ENCODE assay signal across 8 mouse cellular contexts in the genomic region with DNA sequence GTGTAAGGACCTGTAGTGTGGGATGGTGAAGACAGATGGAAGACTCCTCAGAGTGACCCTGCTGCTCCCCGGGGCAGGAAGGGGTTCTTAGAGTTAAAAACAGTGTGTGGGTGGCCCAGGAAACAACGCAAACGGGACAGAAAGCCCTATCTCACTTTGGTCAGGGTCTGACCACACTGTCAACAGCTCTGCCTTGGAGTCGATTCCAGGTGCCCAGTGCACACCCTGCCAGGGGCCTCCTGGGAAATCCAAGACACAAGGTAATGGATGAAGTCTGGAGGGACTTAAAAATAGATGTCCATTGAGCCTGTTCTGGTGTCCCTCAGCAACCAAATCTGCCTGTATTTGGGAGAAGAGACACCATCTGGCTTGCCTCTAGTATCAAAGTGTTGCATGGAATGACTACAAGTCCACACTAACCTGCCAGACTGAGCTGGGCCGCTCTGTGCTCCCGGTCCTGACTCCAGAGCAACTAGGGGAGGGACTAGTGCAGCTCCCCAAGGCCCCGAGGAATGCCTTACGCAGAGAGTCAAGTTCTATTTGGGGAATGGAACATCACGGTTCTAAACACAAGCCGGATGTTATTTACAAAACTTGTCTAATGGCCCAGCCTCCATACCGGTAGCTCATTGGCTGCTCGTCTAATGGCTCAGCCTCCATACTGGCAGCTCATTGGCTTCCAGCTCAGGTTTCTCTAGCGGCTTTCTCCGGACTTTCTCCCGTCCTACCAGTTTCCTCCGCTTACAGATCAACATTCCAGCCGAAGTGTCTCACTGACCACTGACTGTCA. TPM values are rescaled to one million over a fixed set of nuclear protein-coding genes. Genes with fewer than 3 reads are reported as not detected.
DNase-seq lines count a peak whose midpoint lies in the region; ATAC-seq and TF ChIP-seq lines count a peak whose summit lies in the region.

No protein-coding gene starts in this region.

- peak; percentile 69 for DNase-seq in ES-E14 (ENCODE audit: low read depth, low spot score)
- DNase-seq in c-Kit-negative CD71-positive TER-119-positive erythroid progenitor cells, embryonic 14.5 days (ENCODE audit: low read depth, low spot score): peak; percentile 82
- peak; percentile 83 to 87 for DNase-seq in heart, postnatal 14 days
- peak; percentile 78 to 88 for DNase-seq in kidney, postnatal 4 days
- peak; percentile 94 to 96 for DNase-seq in lung, adult 18-20 months
- DNase-seq in thymus, postnatal 0 days (ENCODE audit: low spot score): peak; percentile 84

- in situ Hi-C loops in ES-E14 (cut with MboI; ENCODE audit: low sequenced_read_pairs in 2 of 2, unreplicated experiment in 2 of 2): no loop called here

- peak overlapping the region; percentile 56 for H3K9ac ChIP-seq in ES-E14 (ENCODE audit: insufficient read depth, low read depth, low read length, poor library complexity, severe bottlenecking)
- H3K9ac ChIP-seq in forebrain, embryonic 12.5 days: peak overlapping the region; percentile 47; the same call in 1 of the 2 replicates
- peak overlapping the region; percentile 32; the same call in 1 of the 2 replicates for H3K9ac ChIP-seq in neural tube, embryonic 14.5 days (replicated peaks; ENCODE audit: low read depth, low read length)

- H3K27ac ChIP-seq in ES-E14 (ENCODE audit: insufficient read depth, low read depth, low read length, poor library complexity, severe bottlenecking): peak overlapping the region; percentile 58
- H3K27ac ChIP-seq in forebrain, embryonic 12.5 days: peak overlapping the region; percentile 94
- peak overlapping the region; percentile 71 for H3K27ac ChIP-seq in neural tube, embryonic 14.5 days (ENCODE audit: low read depth, low read length)

- WGBS in forebrain, embryonic 12.5 days: 10% methylated on average over 17 of the region's 17 CpGs
- WGBS in neural tube, embryonic 14.5 days: 12% methylated on average over 17 of the region's 17 CpGs

- peak; percentile 67 for ATAC-seq in forebrain, embryonic 12.5 days (ENCODE audit: low FRiP score)
- ATAC-seq in neural tube, embryonic 14.5 days (ENCODE audit: low read depth): peak; percentile 67; the same call in 1 of the 2 replicates

- H3K4me2 ChIP-seq in forebrain, embryonic 12.5 days: peak overlapping the region; percentile 70
- peak overlapping the region; percentile 76 for H3K4me2 ChIP-seq in neural tube, embryonic 14.5 days (ENCODE audit: low read depth, low read length)

- peaks cover under 1% of the 10 kb centered on the region; the same call in 1 of the 2 replicates for H3K27me3 ChIP-seq in forebrain, embryonic 12.5 days
- no peaks in the 10 kb centered on the region for H3K27me3 ChIP-seq in neural tube, embryonic 14.5 days (ENCODE audit: control insufficient read depth, insufficient read depth, low read length)

- H3K9me3 ChIP-seq in ES-E14 (ENCODE audit: control insufficient read depth, insufficient read depth, low read depth, low read length): no peaks in the 10 kb centered on the region
- H3K9me3 ChIP-seq in forebrain, embryonic 12.5 days: no peaks in the 10 kb centered on the region
- H3K9me3 ChIP-seq in neural tube, embryonic 14.5 days (ENCODE audit: control insufficient read depth, low read length): no peaks in the 10 kb centered on the region

- peaks cover 11 to 29% of the 10 kb centered on the region in 2 experiments for H3K4me1 ChIP-seq in ES-E14 (ENCODE audit: control insufficient read depth in 2 of 2, insufficient read depth in 2 of 2, low read length in 2 of 2, poor library complexity in 1 of 2)
- peaks cover 58% of the 10 kb centered on the region for H3K4me1 ChIP-seq in forebrain, embryonic 12.5 days
- H3K4me1 ChIP-seq in neural tube, embryonic 14.5 days (ENCODE audit: control insufficient read depth, insufficient read depth, low read length): peaks cover 30% of the 10 kb centered on the region

- no peaks in the 10 kb centered on the region for H3K36me3 ChIP-seq in ES-E14 (ENCODE audit: control insufficient read depth, insufficient read depth, low read length, poor library complexity, severe bottlenecking)
- no peaks in the 10 kb centered on the region for H3K36me3 ChIP-seq in forebrain, embryonic 12.5 days (replicated peaks)
- no peaks in the 10 kb centered on the region for H3K36me3 ChIP-seq in neural tube, embryonic 14.5 days (ENCODE audit: control insufficient read depth, insufficient read depth, low read length)

- peak overlapping the region; percentile 43 to 71 for H3K4me3 ChIP-seq in ES-E14 (ENCODE audit: insufficient read depth in 1 of 2, low read depth in 1 of 2, low read length in 2 of 2, poor library complexity in 1 of 2, severe bottlenecking in 1 of 2)
- H3K4me3 ChIP-seq in forebrain, embryonic 12.5 days (replicated peaks): peak overlapping the region; percentile 38
- peak overlapping the region; percentile 33 for H3K4me3 ChIP-seq in neural tube, embryonic 14.5 days (ENCODE audit: low read depth, low read length)

- intact Hi-C loops in heart, postnatal 14 days (cut with DNase I): loop anchor here (1.0 kb wide), 1 partner anchor 21 kb away; no protein-coding TSS in a partner anchor

TF ChIP-seq in ES-E14, 5 proteins besides CTCF, POLR2A, EP300 and RAD21:
- TF ChIP-seq CHD2 (IDR thresholded peaks at IDR 0.05; ENCODE audit: low read depth, low read length) (no peak), HCFC1 (IDR thresholded peaks at IDR 0.05; ENCODE audit: borderline replicate concordance, insufficient read depth, low read length) (no peak)
TF ChIP-seq in ES-E14: peak in this region for 0.

RNA-seq across cellular contexts. Expression of gene Chit1, which starts 12.1 kb away (rescaled TPM):
- 0.13 and 0.32 TPM in 2 replicates for total RNA-seq in ES-E14 (2012; rRNA removed)
- not detected in 2 replicates for polyA plus RNA-seq in forebrain, embryonic 12.5 days (2016; fragmentation: Nextera tagmentation; extraction: Ambion mirVana)
- not detected for total RNA-seq in heart, postnatal 14 days (2021)
- 0.52 and 1.4 TPM in 2 replicates for polyA plus RNA-seq in neural tube, embryonic 14.5 days (2014; fragmentation: Nextera tagmentation; extraction: Ambion mirVana)
- polyA plus RNA-seq in thymus, postnatal 0 days (2015; fragmentation: Nextera tagmentation; extraction: Ambion mirVana): 0.72 and 1.1 TPM in 2 replicates

RNA-seq across cellular contexts. Expression of gene Btg2, which starts 20.0 kb away (rescaled TPM):
- total RNA-seq in ES-E14 (2012; rRNA removed): 40.2 and 47.5 TPM in 2 replicates
- 128 and 135 TPM in 2 replicates for polyA plus RNA-seq in forebrain, embryonic 12.5 days (2016; fragmentation: Nextera tagmentation; extraction: Ambion mirVana)
- 10 to 100 TPM; 37.3 to 47.7 TPM for total RNA-seq in heart, postnatal 14 days (2021)
- 22.4 and 26.9 TPM in 2 replicates for polyA plus RNA-seq in neural tube, embryonic 14.5 days (2014; fragmentation: Nextera tagmentation; extraction: Ambion mirVana)
- polyA plus RNA-seq in thymus, postnatal 0 days (2015; fragmentation: Nextera tagmentation; extraction: Ambion mirVana): 315 and 335 TPM in 2 replicates

Comparison
In these comparisons a context has a peak if more than half of its experiments do, and no peak if none do; other contexts are left out.
1. Peak in every context shown above with its lines: DNase-seq, ATAC-seq, H3K4me3 ChIP-seq and H3K27ac ChIP-seq.